Mouse (Mus musculus): ENCODE data around the gene Csmd2.

- TF ChIP-seq EP300 (optimal IDR thresholded peaks at IDR 0.05) (no peak), CTCF (IDR thresholded peaks at IDR 0.05; ENCODE audit: low read depth) (no peak)
Measured at GRCm38 (mm10) chr4:127987784-127988455, at the start of gene Csmd2.
